In genomic region chr13:97587088-97587487, GRCm38 (mm10) we compare ENCODE assay signal across 13 mouse cellular contexts.
DNase-seq lines count a peak whose midpoint lies in the region; ATAC-seq and TF ChIP-seq lines count a peak whose summit lies in the region.
"Had no signal": no experiment of that assay in that cellular context is flagged by ENCODE, and none has a peak within 500 bp of the region (broad histone marks: within the 10 kb centered on the region; RNA-seq: fewer than 3 reads in every experiment).

No protein-coding gene starts in this region.

- CTCF ChIA-PET in Patski (lab: Charles Lee), result no interaction called here

- H3K9me3 ChIP-seq in kidney, postnatal 0 days (replicated peaks; ENCODE audit: low read length), result no peaks in the 10 kb centered on the region
- H3K9me3 ChIP-seq in kidney, embryonic 14.5 days (ENCODE audit: control insufficient read depth, low read length), result no peaks in the 10 kb centered on the region
- H3K9me3 ChIP-seq: embryonic facial prominence, embryonic 13.5 days; limb, embryonic 13.5 days had no signal

- no peak overlapping the region for H3K4me3 ChIP-seq in kidney, postnatal 0 days (replicated peaks; ENCODE audit: low read depth, low read length)
- no peak overlapping the region for H3K4me3 ChIP-seq in kidney, embryonic 14.5 days (ENCODE audit: low read length)
- H3K4me3 ChIP-seq: embryonic facial prominence, embryonic 13.5 days; limb, embryonic 13.5 days had no signal

- POLR2A ChIA-PET in Patski (lab: Charles Lee), result no interaction called here

- no peak overlapping the region for H3K27ac ChIP-seq in kidney, postnatal 0 days
- no peak overlapping the region for H3K27ac ChIP-seq in kidney, embryonic 14.5 days (ENCODE audit: low read depth, low read length)
- H3K27ac ChIP-seq: embryonic facial prominence, embryonic 13.5 days; limb, embryonic 13.5 days had no signal

- no peak overlapping the region for H3K4me2 ChIP-seq in kidney, postnatal 0 days (ENCODE audit: low read length)
- H3K4me2 ChIP-seq in kidney, embryonic 14.5 days (replicated peaks; ENCODE audit: low read depth, low read length), result no peak overlapping the region
- H3K4me2 ChIP-seq: embryonic facial prominence, embryonic 13.5 days; limb, embryonic 13.5 days; midbrain, embryonic 11.5 days had no signal

- H3K36me3 ChIP-seq in kidney, postnatal 0 days (ENCODE audit: insufficient read depth, low read length), result no peaks in the 10 kb centered on the region
- H3K36me3 ChIP-seq in kidney, embryonic 14.5 days (ENCODE audit: control insufficient read depth, insufficient read depth, low read length), result no peaks in the 10 kb centered on the region
- H3K36me3 ChIP-seq: embryonic facial prominence, embryonic 13.5 days; limb, embryonic 13.5 days had no signal

- H3K4me1 ChIP-seq in kidney, postnatal 0 days (replicated peaks; ENCODE audit: insufficient read depth, low read length), result no peaks in the 10 kb centered on the region
- peaks cover 4% of the 10 kb centered on the region; the same call in 1 of the 2 replicates for H3K4me1 ChIP-seq in kidney, embryonic 14.5 days (ENCODE audit: control insufficient read depth, insufficient read depth, low read length)

- TF ChIP-seq CTCF in kidney, postnatal 0 days (IDR thresholded peaks at IDR 0.05; ENCODE audit: low read depth), result peak; percentile 38
- TF ChIP-seq CTCF in Patski (IDR thresholded peaks at IDR 0.05), result peak; percentile 35

- no peaks in the 10 kb centered on the region for H3K27me3 ChIP-seq in kidney, postnatal 0 days (ENCODE audit: insufficient read depth, low read length)
- no peaks in the 10 kb centered on the region for H3K27me3 ChIP-seq in kidney, embryonic 14.5 days (ENCODE audit: control insufficient read depth, insufficient read depth, low read length)
- no peaks in the 10 kb centered on the region for H3K27me3 ChIP-seq in Patski
- H3K27me3 ChIP-seq: embryonic facial prominence, embryonic 13.5 days; limb, embryonic 13.5 days had no signal

- WGBS in kidney, postnatal 0 days, result 81% methylated on average over 1 of the region's 1 CpGs
- WGBS in kidney, embryonic 14.5 days, result 94% methylated on average over 1 of the region's 1 CpGs

- H3K9ac ChIP-seq in kidney, postnatal 0 days (ENCODE audit: low read depth, low read length), result no peak overlapping the region
- no peak overlapping the region for H3K9ac ChIP-seq in kidney, embryonic 14.5 days (ENCODE audit: low read depth, low read length)
- H3K9ac ChIP-seq: embryonic facial prominence, embryonic 13.5 days; limb, embryonic 13.5 days had no signal

- in situ Hi-C loops in Patski (cut with MboI; ENCODE audit: low pct_unique_long_range_greater_than_20kb), result no loop called here

- no peak for DNase-seq in kidney, postnatal 0 days (ENCODE audit: low spot score)
- DNase-seq in B cell, adult 2 months, result peak; percentile 5
- DNase-seq in Patski (ENCODE audit: low read depth, low spot score), result no peak
- peak; percentile 35 for DNase-seq in naive thymus-derived CD4-positive, alpha-beta T cell, adult 2 months (ENCODE audit: low read depth)
- DNase-seq in urinary bladder, postnatal 25 days (ENCODE audit: low spot score), result no peak
- DNase-seq in gastrocnemius, postnatal 4 days (ENCODE audit: low spot score in 2 of 2), result no peak
- DNase-seq: cerebellum, adult 9-11 months; heart, postnatal 10 days; kidney, adult 11 months had no signal

- no peak for ATAC-seq in kidney, postnatal 0 days (replicated peaks; ENCODE audit: low FRiP score, low read depth)
- ATAC-seq in kidney, embryonic 14.5 days (ENCODE audit: low FRiP score, low TSS enrichment), result no peak
- no peak for ATAC-seq in Patski

Comparison
In these comparisons a context has a peak if more than half of its experiments do, and no peak if none do; other contexts are left out.
1. DNase-seq: peak in B cell, adult 2 months (2 of 2) and naive thymus-derived CD4-positive, alpha-beta T cell, adult 2 months (single experiment); none in kidney, postnatal 0 days (single experiment), Patski (single experiment), urinary bladder, postnatal 25 days (single experiment) and gastrocnemius, postnatal 4 days (0 of 2).